Mouse (Mus musculus) stomach, embryonic 16.5 days (tissue): ENCODE measurements around the gene Rasgrp4. TPM values are rescaled to one million over a fixed set of nuclear protein-coding genes. Genes with fewer than 3 reads are reported as not detected.
A peak's percentile ranks its signal among the peaks of the same experiment; 100 is the strongest.
"Not testable (repeated sequence)": the region's sequence is repeated elsewhere in the genome, so short reads cannot be mapped to it uniquely, and the experiment has no call there.

Source experiments
- ATAC-seq: fragments of 200-750 bp; cut with Nextera tagmentation; 2 replicates; pipeline ENCODE4 v1.8.0; 2017; ENCODE audit warnings: moderate number of reproducible peaks, moderate TSS enrichment; ENCODE audit not compliant: insufficient read depth, low FRiP score
- H3K27ac ChIP-seq: fragments of 300-500 bp; sonication (generic); 2 replicates; pipeline ENCODE4 v1.5.1; 2014; ENCODE audit warnings: low read length
- H3K27me3 ChIP-seq: fragments of 300-500 bp; sonication (generic); 2 replicates; pipeline ENCODE4 v1.6.1; 2014; ENCODE audit warnings: low read length, control low read depth, mixed read lengths; ENCODE audit not compliant: control insufficient read depth, insufficient read depth
- H3K36me3 ChIP-seq: fragments of 300-500 bp; sonication (generic); 2 replicates; pipeline ENCODE4 v1.6.1; 2014; ENCODE audit warnings: low read length; ENCODE audit not compliant: control insufficient read depth, insufficient read depth
- H3K4me1 ChIP-seq: fragments of 300-500 bp; sonication (generic); 2 replicates; pipeline ENCODE4 v1.6.1; 2014; ENCODE audit warnings: low read length, control low read depth, mixed read lengths; ENCODE audit not compliant: control insufficient read depth, insufficient read depth
- H3K4me2 ChIP-seq: fragments of 300-500 bp; sonication (generic); 2 replicates; pipeline ENCODE4 v1.6.1; 2014; ENCODE audit warnings: low read depth, low read length, mixed read lengths
- H3K4me3 ChIP-seq: fragments of 300-500 bp; sonication (generic); replicated peaks from 2 replicates; pipeline ENCODE4 v1.5.1; 2014; ENCODE audit warnings: mild to moderate bottlenecking, low read length
- H3K9ac ChIP-seq: fragments of 300-500 bp; sonication (generic); 2 replicates; pipeline ENCODE4 v1.6.1; 2014; ENCODE audit warnings: low read length
- H3K9me3 ChIP-seq: fragments of 300-500 bp; sonication (generic); replicated peaks from 2 replicates; pipeline ENCODE4 v1.6.1; 2016; ENCODE audit warnings: low read length, control low read depth; ENCODE audit not compliant: control insufficient read depth
- WGBS: fragments of 180-500 bp; shearing (Covaris S2); extraction: QIAGEN DNeasy Blood & Tissue Kit; methylation state at CpG from one replicate; pipeline ENCODE4 v1.1.7; 2014; 5-methylcytosine and 5-hydroxymethylcytosine counted together
- polyA plus RNA-seq: library from polyadenylated mRNA; unstranded; fragments of >200 nt; fragmentation: Nextera tagmentation; extraction: Ambion mirVana; gene quantifications from 2 replicates; pipeline ENCODE4 v1.2.1, GENCODE M21; 2015

Rasgrp4 gene
- polyA plus RNA-seq, 1 experiment from 2014 or later = 0.56 TPM

- H3K9me3 ChIP-seq, H3K4me3 ChIP-seq, H3K9ac ChIP-seq, H3K27me3 ChIP-seq, H3K4me2 ChIP-seq, H3K36me3 ChIP-seq, H3K27ac ChIP-seq, H3K4me1 ChIP-seq: not testable (repeated sequence)
- 69% methylated on average over 1 of the region's 1 CpGs for WGBS
- peak; percentile 41; the same call in 1 of the 2 replicates for ATAC-seq
Observed at GRCm38 (mm10) chr7:29194230-29194629, 59.6 kb downstream of the Rasgrp4 start.

- H3K4me1 ChIP-seq = no peaks in the 10 kb centered on the region
- no peak overlapping the region for H3K4me3 ChIP-seq
- H3K9ac ChIP-seq = no peak overlapping the region
- no peak for ATAC-seq
- no peaks in the 10 kb centered on the region for H3K36me3 ChIP-seq
- no peak overlapping the region for H3K27ac ChIP-seq
- H3K27me3 ChIP-seq = no peaks in the 10 kb centered on the region
- H3K9me3 ChIP-seq = no peaks in the 10 kb centered on the region
- no peak overlapping the region for H3K4me2 ChIP-seq
- 70% methylated on average over 6 of the region's 6 CpGs for WGBS
Observed at GRCm38 (mm10) chr7:29202577-29202976, 67.9 kb downstream of the Rasgrp4 start.

Other genes with a start within 250 kb of the Rasgrp4 start
- 413 and 449 TPM in 2 replicates for gene Actn4, start 172.5 kb upstream of the Rasgrp4 start, polyA plus RNA-seq
- 339 and 345 TPM in 2 replicates for gene Eif3k, start 153.0 kb upstream of the Rasgrp4 start, polyA plus RNA-seq
- 7.9 and 8.4 TPM in 2 replicates for gene Map4k1, start 152.8 kb upstream of the Rasgrp4 start, polyA plus RNA-seq
- 0.45 and 2.6 TPM in 2 replicates for gene Ryr1, start 9.7 kb upstream of the Rasgrp4 start, polyA plus RNA-seq
- 18.9 and 19.6 TPM in 2 replicates for gene Fam98c, start 21.4 kb downstream of the Rasgrp4 start, polyA plus RNA-seq
- gene Ggn, start 35.4 kb downstream of the Rasgrp4 start, polyA plus RNA-seq = 0.51 and 0.56 TPM in 2 replicates
- 1.6 and 2.2 TPM in 2 replicates for gene Spred3, start 35.6 kb downstream of the Rasgrp4 start, polyA plus RNA-seq
- gene Psmd8, start 45.9 kb downstream of the Rasgrp4 start, polyA plus RNA-seq = 242 and 249 TPM in 2 replicates
- 0.41 and 0.81 TPM in 2 replicates for gene Catsperg1, start 79.2 kb downstream of the Rasgrp4 start, polyA plus RNA-seq
- 2.2 and 3.1 TPM in 2 replicates for gene Kcnk6, start 97.7 kb downstream of the Rasgrp4 start, polyA plus RNA-seq
- gene Yif1b, start 103.5 kb downstream of the Rasgrp4 start, polyA plus RNA-seq = 89.4 and 92.2 TPM in 2 replicates
- gene 2200002D01Rik, start 113.6 kb downstream of the Rasgrp4 start, polyA plus RNA-seq = 77.3 and 80.2 TPM in 2 replicates
- gene Spint2, start 147.1 kb downstream of the Rasgrp4 start, polyA plus RNA-seq = 399 and 413 TPM in 2 replicates
- 46.8 and 48.8 TPM in 2 replicates for gene Ppp1r14a, start 154.5 kb downstream of the Rasgrp4 start, polyA plus RNA-seq
- 5.3 and 5.9 TPM in 2 replicates for gene Dpf1, start 169.1 kb downstream of the Rasgrp4 start, polyA plus RNA-seq